Comparison of ENCODE assay signal across 17 mouse cellular contexts in genomic region chr13:30067581-30068375, GRCm38 (mm10).
DNase-seq lines count a peak whose midpoint lies in the region; ATAC-seq and TF ChIP-seq lines count a peak whose summit lies in the region.
"Had no signal": no experiment of that assay in that cellular context is flagged by ENCODE, and none has a peak within 500 bp of the region (broad histone marks: within the 10 kb centered on the region; RNA-seq: fewer than 3 reads in every experiment).

No protein-coding gene starts in this region.

- H3K4me3 ChIP-seq in intestine, embryonic 16.5 days (ENCODE audit: low read length), result no peak overlapping the region
- no peak overlapping the region for H3K4me3 ChIP-seq in intestine, postnatal 0 days (ENCODE audit: low read depth, low read length)
- H3K4me3 ChIP-seq in lung, postnatal 0 days (ENCODE audit: low read depth, low read length), result no peak overlapping the region
- no peak overlapping the region for H3K4me3 ChIP-seq in stomach, postnatal 0 days (ENCODE audit: low read depth, low read length)
- H3K4me3 ChIP-seq: forebrain, embryonic 10.5 days; neural tube, embryonic 12.5 days had no signal

- H3K4me1 ChIP-seq in intestine, embryonic 16.5 days (ENCODE audit: control insufficient read depth, insufficient read depth, low read length), result no peaks in the 10 kb centered on the region
- H3K4me1 ChIP-seq in intestine, postnatal 0 days (replicated peaks; ENCODE audit: control insufficient read depth, insufficient read depth, low read length), result no peaks in the 10 kb centered on the region; the same call in 1 of the 2 replicates
- no peaks in the 10 kb centered on the region for H3K4me1 ChIP-seq in lung, postnatal 0 days (ENCODE audit: insufficient read depth, low read depth, low read length)
- H3K4me1 ChIP-seq in stomach, postnatal 0 days (replicated peaks; ENCODE audit: control insufficient read depth, insufficient read depth), result no peaks in the 10 kb centered on the region
- H3K4me1 ChIP-seq: neural tube, embryonic 12.5 days had no signal

- no peak overlapping the region for H3K4me2 ChIP-seq in intestine, embryonic 16.5 days (ENCODE audit: low read depth, low read length)
- no peak overlapping the region for H3K4me2 ChIP-seq in intestine, postnatal 0 days (replicated peaks; ENCODE audit: low read depth)
- no peak overlapping the region for H3K4me2 ChIP-seq in lung, postnatal 0 days (replicated peaks; ENCODE audit: low read depth, low read length)
- H3K4me2 ChIP-seq in stomach, postnatal 0 days (replicated peaks; ENCODE audit: low read depth), result no peak overlapping the region
- H3K4me2 ChIP-seq: neural tube, embryonic 12.5 days had no signal

- peak; percentile 41 for DNase-seq in cerebellum, adult 11-12 months
- no peak for DNase-seq in cerebellum, adult 8-10 months
- no peak for DNase-seq in lung, postnatal 0 days (ENCODE audit: low spot score)
- no peak for DNase-seq in lung, postnatal 36 days
- no peak for DNase-seq in stomach, postnatal 0 days (ENCODE audit: low spot score)
- DNase-seq in kidney, adult 8-10 months, result no peak
- DNase-seq: heart, adult 18-20 months; heart, postnatal 14 days; liver; thymus, postnatal 4 days had no signal

- peak; percentile 53; the same call in 1 of the 2 replicates for ATAC-seq in intestine, embryonic 16.5 days
- ATAC-seq in intestine, postnatal 0 days, result no peak
- ATAC-seq in lung, postnatal 0 days, result peak; percentile 44; the same call in 1 of the 2 replicates
- no peak for ATAC-seq in stomach, postnatal 0 days (ENCODE audit: low FRiP score, low TSS enrichment)
- ATAC-seq: midbrain, embryonic 16.5 days had no signal

- no peak for TF ChIP-seq CTCF in intestine, postnatal 0 days (IDR thresholded peaks at IDR 0.05; ENCODE audit: low read depth)
- TF ChIP-seq CTCF in lung, postnatal 0 days (IDR thresholded peaks at IDR 0.05), result no peak
- TF ChIP-seq CTCF in stomach, postnatal 0 days (IDR thresholded peaks at IDR 0.05; ENCODE audit: low read depth), result peak; percentile 22

- TF ChIP-seq EP300 in lung, postnatal 0 days (IDR thresholded peaks at IDR 0.05), result no peak
- no peak for TF ChIP-seq EP300 in stomach, postnatal 0 days (optimal IDR thresholded peaks at IDR 0.05)

- H3K9me3 ChIP-seq in intestine, embryonic 16.5 days (ENCODE audit: control insufficient read depth, low read length), result no peaks in the 10 kb centered on the region
- no peaks in the 10 kb centered on the region for H3K9me3 ChIP-seq in intestine, postnatal 0 days (ENCODE audit: control insufficient read depth)
- no peaks in the 10 kb centered on the region for H3K9me3 ChIP-seq in lung, postnatal 0 days (ENCODE audit: low read length)
- H3K9me3 ChIP-seq in stomach, postnatal 0 days (ENCODE audit: control insufficient read depth, low read length), result no peaks in the 10 kb centered on the region
- H3K9me3 ChIP-seq: forebrain, embryonic 10.5 days; neural tube, embryonic 12.5 days had no signal

- WGBS in intestine, embryonic 16.5 days, result 55% methylated on average over 6 of the region's 6 CpGs
- WGBS in intestine, postnatal 0 days, result 52% methylated on average over 6 of the region's 6 CpGs
- 56% methylated on average over 6 of the region's 6 CpGs for WGBS in lung, postnatal 0 days
- WGBS in stomach, postnatal 0 days, result 54% methylated on average over 6 of the region's 6 CpGs

- no peak overlapping the region for H3K9ac ChIP-seq in intestine, embryonic 16.5 days (ENCODE audit: low read depth, low read length)
- no peak overlapping the region for H3K9ac ChIP-seq in intestine, postnatal 0 days (ENCODE audit: low read depth, low read length)
- no peak overlapping the region for H3K9ac ChIP-seq in lung, postnatal 0 days (replicated peaks; ENCODE audit: low read depth)
- no peak overlapping the region for H3K9ac ChIP-seq in stomach, postnatal 0 days (ENCODE audit: low read length)
- H3K9ac ChIP-seq: neural tube, embryonic 12.5 days had no signal

- no peaks in the 10 kb centered on the region for H3K36me3 ChIP-seq in intestine, embryonic 16.5 days (ENCODE audit: control insufficient read depth, insufficient read depth, low read length)
- no peaks in the 10 kb centered on the region for H3K36me3 ChIP-seq in intestine, postnatal 0 days (ENCODE audit: control insufficient read depth, insufficient read depth)
- H3K36me3 ChIP-seq in lung, postnatal 0 days (ENCODE audit: insufficient read depth, low read length), result no peaks in the 10 kb centered on the region
- H3K36me3 ChIP-seq in stomach, postnatal 0 days (ENCODE audit: control insufficient read depth, insufficient read depth, low read length), result no peaks in the 10 kb centered on the region
- H3K36me3 ChIP-seq: forebrain, embryonic 10.5 days; neural tube, embryonic 12.5 days had no signal

- H3K27ac ChIP-seq in intestine, embryonic 16.5 days (ENCODE audit: low read length), result no peak overlapping the region
- H3K27ac ChIP-seq in intestine, postnatal 0 days (ENCODE audit: low read depth, low read length), result no peak overlapping the region
- H3K27ac ChIP-seq in lung, postnatal 0 days (ENCODE audit: low read length), result no peak overlapping the region
- H3K27ac ChIP-seq in stomach, postnatal 0 days (replicated peaks), result no peak overlapping the region
- H3K27ac ChIP-seq: forebrain, embryonic 10.5 days; kidney, postnatal 0 days; macrophage; neural tube, embryonic 12.5 days had no signal

- H3K27me3 ChIP-seq in intestine, embryonic 16.5 days (replicated peaks; ENCODE audit: control insufficient read depth, insufficient read depth, low read length), result no peaks in the 10 kb centered on the region
- H3K27me3 ChIP-seq in intestine, postnatal 0 days (replicated peaks; ENCODE audit: control insufficient read depth, insufficient read depth, low read length), result no peaks in the 10 kb centered on the region
- H3K27me3 ChIP-seq in lung, postnatal 0 days (replicated peaks; ENCODE audit: insufficient read depth, low read length), result no peaks in the 10 kb centered on the region
- H3K27me3 ChIP-seq in stomach, postnatal 0 days (ENCODE audit: control insufficient read depth, insufficient read depth, low read length), result no peaks in the 10 kb centered on the region
- H3K27me3 ChIP-seq: neural tube, embryonic 12.5 days had no signal

Comparison
In these comparisons a context has a peak if more than half of its experiments do, and no peak if none do; other contexts are left out.
1. ATAC-seq: peak in intestine, embryonic 16.5 days (single experiment) and lung, postnatal 0 days (single experiment); none in intestine, postnatal 0 days (single experiment) and stomach, postnatal 0 days (single experiment).